Mouse (Mus musculus) liver, postnatal 0 days (tissue): ENCODE data around the gene Gm20388.

Experiments used
- CTCF ChIP-seq: sonication (generic); IDR thresholded peaks from 2 replicates; pipeline ENCODE4 v1.5.1; 2016; ENCODE audit warnings: antibody characterized with exemption, low read depth
- EP300 ChIP-seq: IDR thresholded peaks from 2 replicates; pipeline ENCODE4 v1.6.1; 2016; ENCODE audit warnings: antibody characterized with exemption, low read depth, mild to moderate bottlenecking

- TF ChIP-seq CTCF (no peak), EP300 (no peak)
Observed at GRCm38 (mm10) chr8:120124836-120125389, 214.3 kb downstream of the Gm20388 start.
